Mouse (Mus musculus) stomach, embryonic 16.5 days (tissue): Measurements from ENCODE around the gene Ccn5. TPM values are rescaled to one million over a fixed set of nuclear protein-coding genes. Genes with fewer than 3 reads are reported as not detected.

Experiments
- ATAC-seq: fragments of 200-750 bp; cut with Nextera tagmentation; 2 replicates; pipeline ENCODE4 v1.8.0; 2017; ENCODE audit warnings: moderate number of reproducible peaks, moderate TSS enrichment; ENCODE audit not compliant: insufficient read depth, low FRiP score
- H3K27ac ChIP-seq: fragments of 300-500 bp; sonication (generic); 2 replicates; pipeline ENCODE4 v1.5.1; 2014; ENCODE audit warnings: low read length
- H3K27me3 ChIP-seq: fragments of 300-500 bp; sonication (generic); 2 replicates; pipeline ENCODE4 v1.6.1; 2014; ENCODE audit warnings: low read length, control low read depth, mixed read lengths; ENCODE audit not compliant: control insufficient read depth, insufficient read depth
- H3K36me3 ChIP-seq: fragments of 300-500 bp; sonication (generic); 2 replicates; pipeline ENCODE4 v1.6.1; 2014; ENCODE audit warnings: low read length; ENCODE audit not compliant: control insufficient read depth, insufficient read depth
- H3K4me1 ChIP-seq: fragments of 300-500 bp; sonication (generic); 2 replicates; pipeline ENCODE4 v1.6.1; 2014; ENCODE audit warnings: low read length, control low read depth, mixed read lengths; ENCODE audit not compliant: control insufficient read depth, insufficient read depth
- H3K4me2 ChIP-seq: fragments of 300-500 bp; sonication (generic); 2 replicates; pipeline ENCODE4 v1.6.1; 2014; ENCODE audit warnings: low read depth, low read length, mixed read lengths
- H3K4me3 ChIP-seq: fragments of 300-500 bp; sonication (generic); replicated peaks from 2 replicates; pipeline ENCODE4 v1.5.1; 2014; ENCODE audit warnings: mild to moderate bottlenecking, low read length
- H3K9ac ChIP-seq: fragments of 300-500 bp; sonication (generic); 2 replicates; pipeline ENCODE4 v1.6.1; 2014; ENCODE audit warnings: low read length
- H3K9me3 ChIP-seq: fragments of 300-500 bp; sonication (generic); replicated peaks from 2 replicates; pipeline ENCODE4 v1.6.1; 2016; ENCODE audit warnings: low read length, control low read depth; ENCODE audit not compliant: control insufficient read depth
- WGBS: fragments of 180-500 bp; shearing (Covaris S2); extraction: QIAGEN DNeasy Blood & Tissue Kit; methylation state at CpG from one replicate; pipeline ENCODE4 v1.1.7; 2014; 5-methylcytosine and 5-hydroxymethylcytosine counted together
- polyA plus RNA-seq: library from polyadenylated mRNA; unstranded; fragments of >200 nt; fragmentation: Nextera tagmentation; extraction: Ambion mirVana; gene quantifications from 2 replicates; pipeline ENCODE4 v1.2.1, GENCODE M21; 2015

Ccn5 gene
- polyA plus RNA-seq, 1 experiment from 2014 or later: 0.15 TPM

- H3K4me1 ChIP-seq: no peaks in the 10 kb centered on the region
- H3K27ac ChIP-seq: no peak overlapping the region
- no peak overlapping the region for H3K4me3 ChIP-seq
- H3K9me3 ChIP-seq: no peaks in the 10 kb centered on the region
- no peak for ATAC-seq
- no peaks in the 10 kb centered on the region for H3K36me3 ChIP-seq
- no peak overlapping the region for H3K4me2 ChIP-seq
- no peak overlapping the region for H3K9ac ChIP-seq
- WGBS: 27% methylated on average over 3 of the region's 3 CpGs
- no peaks in the 10 kb centered on the region for H3K27me3 ChIP-seq
These were observed 19.8 kb upstream of the Ccn5 start for GRCm38 (mm10) chr2:163800832-163801231.

GRCm38 (mm10) chr2:163801406-163801805, 19.3 kb upstream of the Ccn5 start:
- no peak for ATAC-seq
- no peak overlapping the region for H3K4me3 ChIP-seq
- no peak overlapping the region for H3K9ac ChIP-seq
- H3K36me3 ChIP-seq: no peaks in the 10 kb centered on the region
- H3K27ac ChIP-seq: no peak overlapping the region
- WGBS: 84% methylated on average over 5 of the region's 5 CpGs
- no peak overlapping the region for H3K4me2 ChIP-seq
- no peaks in the 10 kb centered on the region for H3K27me3 ChIP-seq
- H3K4me1 ChIP-seq: no peaks in the 10 kb centered on the region
- no peaks in the 10 kb centered on the region for H3K9me3 ChIP-seq

- H3K4me2 ChIP-seq: no peak overlapping the region
- H3K9ac ChIP-seq: no peak overlapping the region
- no peaks in the 10 kb centered on the region for H3K27me3 ChIP-seq
- H3K9me3 ChIP-seq: no peaks in the 10 kb centered on the region
- H3K4me3 ChIP-seq: no peak overlapping the region
- no peaks in the 10 kb centered on the region for H3K4me1 ChIP-seq
- H3K27ac ChIP-seq: no peak overlapping the region
- no peaks in the 10 kb centered on the region for H3K36me3 ChIP-seq
- 61% methylated on average over 5 of the region's 5 CpGs for WGBS
- no peak for ATAC-seq
These were observed 16.8 kb upstream of the Ccn5 start for GRCm38 (mm10) chr2:163803838-163804237.

GRCm38 (mm10) chr2:163809166-163809565, 11.5 kb upstream of the Ccn5 start:
- H3K9me3 ChIP-seq: no peaks in the 10 kb centered on the region
- WGBS: 83% methylated on average over 4 of the region's 4 CpGs
- H3K4me2 ChIP-seq: no peak overlapping the region
- no peak overlapping the region for H3K27ac ChIP-seq
- H3K9ac ChIP-seq: no peak overlapping the region
- no peaks in the 10 kb centered on the region for H3K27me3 ChIP-seq
- no peaks in the 10 kb centered on the region for H3K36me3 ChIP-seq
- no peak overlapping the region for H3K4me3 ChIP-seq
- no peaks in the 10 kb centered on the region for H3K4me1 ChIP-seq
- ATAC-seq: no peak

GRCm38 (mm10) chr2:163809704-163810103, 11.0 kb upstream of the Ccn5 start:
- no peak overlapping the region for H3K27ac ChIP-seq
- 40% methylated on average over 7 of the region's 7 CpGs for WGBS

GRCm38 (mm10) chr2:163813077-163813476, 7.6 kb upstream of the Ccn5 start:
- Histone ChIP-seq H3K9me3 (no peaks in the 10 kb centered on the region), H3K27ac (no peak overlapping the region), H3K4me3 (no peak overlapping the region), H3K4me1 (no peaks in the 10 kb centered on the region), H3K9ac (no peak overlapping the region), H3K4me2 (no peak overlapping the region), H3K27me3 (no peaks in the 10 kb centered on the region), H3K36me3 (no peaks in the 10 kb centered on the region)
- WGBS: 60% methylated on average over 5 of the region's 5 CpGs
- ATAC-seq: no peak

More at GRCm38 (mm10) chr2:163809704-163810103, 11.0 kb upstream of the Ccn5 start:
- Histone ChIP-seq H3K9ac (no peak overlapping the region), H3K36me3 (no peaks in the 10 kb centered on the region), H3K27me3 (no peaks in the 10 kb centered on the region), H3K9me3 (no peaks in the 10 kb centered on the region), H3K4me2 (no peak overlapping the region), H3K4me3 (no peak overlapping the region), H3K4me1 (no peaks in the 10 kb centered on the region)
- no peak for ATAC-seq

- WGBS: 80% methylated on average over 9 of the region's 9 CpGs
- H3K4me1 ChIP-seq: no peaks in the 10 kb centered on the region
These were observed 5.8 kb upstream of the Ccn5 start for GRCm38 (mm10) chr2:163814739-163815465.

GRCm38 (mm10) chr2:163823248-163823647, 2.6 kb downstream of the Ccn5 start:
- Histone ChIP-seq H3K4me3 (peak overlapping the region; percentile 11; the same call in 1 of the 2 replicates), H3K27ac (no peak overlapping the region), H3K4me2 (peak overlapping the region; percentile 41), H3K4me1 (no peaks in the 10 kb centered on the region), H3K36me3 (no peaks in the 10 kb centered on the region), H3K9me3 (no peaks in the 10 kb centered on the region), H3K27me3 (no peaks in the 10 kb centered on the region), H3K9ac (peak overlapping the region; percentile 39; the same call in 1 of the 2 replicates)
- 3% methylated on average over 4 of the region's 4 CpGs for WGBS
- ATAC-seq: no peak

More at GRCm38 (mm10) chr2:163814739-163815465, 5.8 kb upstream of the Ccn5 start:
- no peak for ATAC-seq
- no peak overlapping the region for H3K27ac ChIP-seq
- H3K9me3 ChIP-seq: no peaks in the 10 kb centered on the region
- no peaks in the 10 kb centered on the region for H3K36me3 ChIP-seq
- H3K4me3 ChIP-seq: no peak overlapping the region
- H3K9ac ChIP-seq: no peak overlapping the region
- H3K27me3 ChIP-seq: no peaks in the 10 kb centered on the region
- no peak overlapping the region for H3K4me2 ChIP-seq

- Histone ChIP-seq H3K9me3 (no peaks in the 10 kb centered on the region), H3K4me3 (peak overlapping the region; percentile 11; the same call in 1 of the 2 replicates), H3K4me1 (no peaks in the 10 kb centered on the region), H3K27ac (no peak overlapping the region), H3K27me3 (no peaks in the 10 kb centered on the region), H3K9ac (peak overlapping the region; percentile 39; the same call in 1 of the 2 replicates), H3K36me3 (no peaks in the 10 kb centered on the region), H3K4me2 (peak overlapping the region; percentile 41)
- WGBS: 16% methylated on average over 11 of the region's 11 CpGs
- ATAC-seq: no peak
These were observed 3.1 kb downstream of the Ccn5 start for GRCm38 (mm10) chr2:163823771-163824170.
